Comparison of ENCODE assay signal across 1 mouse cellular context in genomic region chr10:127042468-127043115, GRCm38 (mm10).
TF ChIP-seq lines count a peak whose summit lies in the region.

No protein-coding gene starts in this region.

TF ChIP-seq in CH12.LX, 34 proteins besides CTCF, POLR2A, EP300 and RAD21 (continued from another document):
- TF ChIP-seq ZNF384 (IDR thresholded peaks at IDR 0.05; ENCODE audit: low read depth, low read length) (peak; percentile 83), KAT2A (IDR thresholded peaks at IDR 0.05; ENCODE audit: insufficient replicate concordance, low read length) (0 out of 2 replicates have a peak, but pooled peaks have one; percentile 38), PAX5 (IDR thresholded peaks at IDR 0.05; ENCODE audit: low read length) (no peak), MYC (IDR thresholded peaks at IDR 0.05; ENCODE audit: low read depth, low read length) (peak; percentile 92), JUND (conservative IDR thresholded peaks at IDR 0.05; ENCODE audit: low read depth, low read length) (no peak), SIN3A (IDR thresholded peaks at IDR 0.05; ENCODE audit: low read length) (no peak; the same call in 1 of the 2 replicates), ELF1 (IDR thresholded peaks at IDR 0.05; ENCODE audit: low read depth, low read length) (0 out of 2 replicates have a peak, but pooled peaks have one; percentile 8), POLR2AphosphoS2 (IDR thresholded peaks at IDR 0.05; ENCODE audit: low read depth, low read length) (peak; percentile 26), MXI1 (IDR thresholded peaks at IDR 0.05; ENCODE audit: low read depth, low read length) (peak; percentile 69; the same call in 1 of the 2 replicates), HCFC1 (IDR thresholded peaks at IDR 0.05; ENCODE audit: low read depth, low read length) (peak; percentile 40; the same call in 1 of the 2 replicates), BHLHE40 (IDR thresholded peaks at IDR 0.05; ENCODE audit: low read depth, low read length) (no peak), CHD2 (IDR thresholded peaks at IDR 0.05; ENCODE audit: low read length) (no peak), SMC3 (IDR thresholded peaks at IDR 0.05; ENCODE audit: low read depth, low read length) (no peak), MEF2A (IDR thresholded peaks at IDR 0.05; ENCODE audit: borderline replicate concordance, low read depth, low read length) (0 out of 2 replicates have a peak, but pooled peaks have one; percentile 17), GABPA (IDR thresholded peaks at IDR 0.05; ENCODE audit: insufficient replicate concordance, low read depth, low read length) (no peak), ZC3H11A (IDR thresholded peaks at IDR 0.05; ENCODE audit: low read depth, low read length) (no peak), NELFE (IDR thresholded peaks at IDR 0.05; ENCODE audit: low read depth, low read length) (no peak), TCF12 (IDR thresholded peaks at IDR 0.05; ENCODE audit: low read depth, low read length) (peak; percentile 35; the same call in 1 of the 2 replicates), JUN (IDR thresholded peaks at IDR 0.05; ENCODE audit: insufficient read depth, low read depth, low read length) (no peak), E2F4 (IDR thresholded peaks at IDR 0.05; ENCODE audit: insufficient replicate concordance, low read depth, low read length) (no peak), MAFK (IDR thresholded peaks at IDR 0.05; ENCODE audit: insufficient replicate concordance, low read length) (no peak), ZMIZ1 (IDR thresholded peaks at IDR 0.05; ENCODE audit: low read depth, low read length) (peak; percentile 78; the same call in 1 of the 2 replicates), ETS1 (conservative IDR thresholded peaks at IDR 0.05; ENCODE audit: low read depth, low read length) (no peak), CHD1 (IDR thresholded peaks at IDR 0.05; ENCODE audit: low read depth, low read length) (0 out of 2 replicates have a peak, but pooled peaks have one; percentile 59), NRF1 (IDR thresholded peaks at IDR 0.05; ENCODE audit: low read depth, low read length) (no peak)
